Mouse (Mus musculus) liver, embryonic 15.5 days (tissue): ENCODE measurements around the gene Nop9. TPM values are rescaled to one million over a fixed set of nuclear protein-coding genes. Genes with fewer than 3 reads are reported as not detected.

Experiments used
- ATAC-seq: fragments of 200-750 bp; cut with Nextera tagmentation; 2 replicates; pipeline ENCODE4 v1.8.0; 2017; ENCODE audit warnings: moderate number of reproducible peaks, mild to moderate bottlenecking, moderate library complexity; ENCODE audit not compliant: insufficient read depth
- H3K27ac ChIP-seq: fragments of 300-500 bp; sonication (generic); replicated peaks from 2 replicates; pipeline ENCODE4 v1.5.1; 2015; ENCODE audit warnings: mild to moderate bottlenecking, inconsistent platforms
- H3K27me3 ChIP-seq: fragments of 300-500 bp; sonication (generic); 2 replicates; pipeline ENCODE4 v1.6.1; 2015; ENCODE audit warnings: mild to moderate bottlenecking, inconsistent platforms
- H3K36me3 ChIP-seq: fragments of 300-500 bp; sonication (generic); replicated peaks from 2 replicates; pipeline ENCODE4 v1.6.1; 2015; ENCODE audit warnings: moderate library complexity, mild to moderate bottlenecking, inconsistent platforms
- H3K4me1 ChIP-seq: fragments of 300-500 bp; sonication (generic); replicated peaks from 2 replicates; pipeline ENCODE4 v1.6.1; 2015; ENCODE audit warnings: inconsistent platforms
- H3K4me2 ChIP-seq: fragments of 300-500 bp; sonication (generic); 2 replicates; pipeline ENCODE4 v1.6.1; 2015; ENCODE audit warnings: moderate library complexity, mild to moderate bottlenecking, inconsistent platforms
- H3K4me3 ChIP-seq: fragments of 300-500 bp; sonication (generic); replicated peaks from 2 replicates; pipeline ENCODE4 v1.5.1; 2015; ENCODE audit warnings: mild to moderate bottlenecking, inconsistent platforms
- H3K9ac ChIP-seq: fragments of 300-500 bp; sonication (generic); 2 replicates; pipeline ENCODE4 v1.6.1; 2015; ENCODE audit warnings: moderate library complexity, mild to moderate bottlenecking, inconsistent platforms
- H3K9me3 ChIP-seq: fragments of 300-500 bp; sonication (generic); replicated peaks from 2 replicates; pipeline ENCODE4 v1.6.1; 2016; ENCODE audit warnings: inconsistent platforms
- WGBS: fragments of 180-500 bp; shearing (Covaris S2); methylation state at CpG from one replicate; pipeline ENCODE4 v1.1.7; 2015; ENCODE audit warnings: mixed read lengths; ENCODE audit not compliant: insufficient replicate concordance; 5-methylcytosine and 5-hydroxymethylcytosine counted together
- polyA plus RNA-seq: library from polyadenylated mRNA; unstranded; fragments of >200 nt; fragmentation: Nextera tagmentation; extraction: Ambion mirVana; gene quantifications from 2 replicates; pipeline ENCODE4 v1.2.1, GENCODE M21; 2015

Nop9 gene
- polyA plus RNA-seq, result 23.4 and 24.4 TPM in 2 replicates

- H3K9ac ChIP-seq, result peak within 1 kb of the TSS; percentile 78
- peak; percentile 86 for ATAC-seq
- H3K9me3 ChIP-seq, result no peaks in the 10 kb centered on the region
- peak within 1 kb of the TSS; percentile 90 for H3K4me2 ChIP-seq
- peak within 1 kb of the TSS; percentile 85 for H3K4me3 ChIP-seq
- H3K27ac ChIP-seq, result peak within 1 kb of the TSS; percentile 75
- WGBS, result 2% methylated on average over 48 of the region's 48 CpGs
- peaks cover 41% of the 10 kb centered on the region for H3K4me1 ChIP-seq
- H3K27me3 ChIP-seq, result no peaks in the 10 kb centered on the region
- peaks cover 25% of the 10 kb centered on the region for H3K36me3 ChIP-seq
Measured at GRCm38 (mm10) chr14:55745180-55745860, at the start of gene Nop9, which contains the start of gene Dhrs1. Gene Nop9 (plus strand): TSS chr14:55745693. Gene Dhrs1 (minus strand): TSS chr14:55745690.

DNA sequence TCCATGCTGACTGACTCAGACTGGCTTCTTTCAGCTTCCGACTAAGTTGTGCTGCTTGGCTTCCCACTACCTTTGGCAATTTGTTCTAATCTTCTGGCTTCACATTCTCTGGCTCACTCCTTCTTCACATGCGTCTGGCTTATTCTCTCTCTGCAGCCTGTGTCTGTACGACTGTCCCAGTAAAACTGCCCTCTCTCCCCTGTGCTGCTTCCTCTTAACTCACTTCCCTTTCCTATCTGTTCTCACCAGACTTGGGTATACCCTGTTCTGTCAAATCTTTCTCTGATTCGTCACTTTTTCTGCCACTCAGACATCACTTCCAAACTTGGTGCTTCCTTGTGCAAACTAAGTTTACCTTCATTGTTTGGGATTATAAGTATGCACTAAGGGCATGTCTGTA is 48.3 kb upstream of the Nop9 start:
- no peak overlapping the region for H3K4me3 ChIP-seq
- H3K27me3 ChIP-seq, result no peaks in the 10 kb centered on the region
- H3K4me1 ChIP-seq, result no peaks in the 10 kb centered on the region; the same call in 1 of the 2 replicates
- no peak overlapping the region; the same call in 1 of the 2 replicates for H3K4me2 ChIP-seq
- WGBS, result 44% methylated on average over 4 of the region's 4 CpGs
- H3K36me3 ChIP-seq, result no peaks in the 10 kb centered on the region
- peak overlapping the region; percentile 20; the same call in 1 of the 2 replicates for H3K27ac ChIP-seq
- H3K9me3 ChIP-seq, result no peaks in the 10 kb centered on the region
- ATAC-seq, result no peak
- no peak overlapping the region for H3K9ac ChIP-seq

DNA sequence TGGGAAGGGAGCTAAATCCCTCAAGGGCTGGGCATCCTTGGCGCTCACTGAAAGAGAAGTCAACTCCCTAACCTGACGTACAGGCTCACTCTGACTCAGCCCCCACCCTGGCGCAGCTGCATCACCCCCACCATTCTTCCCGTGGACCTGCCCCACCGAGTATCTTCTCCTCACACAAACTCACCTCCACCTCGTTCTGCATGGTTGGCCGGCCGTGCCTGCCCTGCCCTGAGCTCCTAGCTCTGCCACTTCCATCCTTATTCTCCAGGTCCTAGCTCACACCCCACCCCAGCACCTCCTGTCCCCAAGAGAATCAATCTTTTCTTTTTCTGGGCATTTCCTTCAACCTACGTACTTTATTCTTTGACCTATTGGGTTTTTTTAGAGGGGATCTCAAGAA is 44.4 kb upstream of the Nop9 start:
- WGBS, result 63% methylated on average over 9 of the region's 9 CpGs
- no peak overlapping the region for H3K27ac ChIP-seq
- no peak for ATAC-seq
- H3K4me2 ChIP-seq, result no peak overlapping the region
- H3K36me3 ChIP-seq, result no peaks in the 10 kb centered on the region
- peaks cover 6% of the 10 kb centered on the region for H3K4me1 ChIP-seq
- H3K4me3 ChIP-seq, result no peak overlapping the region
- no peaks in the 10 kb centered on the region for H3K9me3 ChIP-seq
- no peaks in the 10 kb centered on the region for H3K27me3 ChIP-seq
- no peak overlapping the region for H3K9ac ChIP-seq

GRCm38 (mm10) chr14:55702761-55703160 is 42.7 kb upstream of the Nop9 start:
- no peak overlapping the region for H3K4me2 ChIP-seq
- H3K27me3 ChIP-seq, result no peaks in the 10 kb centered on the region
- H3K9me3 ChIP-seq, result no peaks in the 10 kb centered on the region
- no peak overlapping the region for H3K9ac ChIP-seq
- no peak for ATAC-seq
- no peak overlapping the region for H3K27ac ChIP-seq
- no peak overlapping the region for H3K4me3 ChIP-seq
- no peaks in the 10 kb centered on the region for H3K36me3 ChIP-seq
- H3K4me1 ChIP-seq, result peaks cover 21% of the 10 kb centered on the region
- 71% methylated on average over 6 of the region's 6 CpGs for WGBS

- 47% methylated on average over 8 of the region's 8 CpGs for WGBS
Measured at GRCm38 (mm10) chr14:55706051-55706600, 39.4 kb upstream of the Nop9 start.

DNA sequence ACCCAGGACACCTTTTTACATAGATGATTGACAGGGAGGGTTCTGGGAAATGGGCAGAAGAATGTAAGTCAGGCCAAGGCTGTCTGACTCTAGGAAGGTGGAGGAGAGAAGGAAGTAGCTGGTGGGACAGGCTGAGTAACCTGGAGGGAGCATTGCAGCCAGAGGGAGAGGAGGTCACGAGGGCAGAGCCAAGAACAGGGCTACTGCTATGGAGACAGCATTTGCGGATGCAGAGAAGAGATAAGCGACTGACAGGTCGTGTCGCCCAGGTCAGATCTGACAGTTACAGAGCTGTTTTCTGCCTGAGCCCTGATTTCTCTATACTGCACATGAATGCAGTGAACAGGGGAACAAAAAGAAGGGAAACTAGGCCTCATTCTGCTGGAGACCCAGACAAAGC is 38.1 kb upstream of the Nop9 start:
- no peak overlapping the region for H3K4me3 ChIP-seq
- H3K9ac ChIP-seq, result no peak overlapping the region
- H3K4me1 ChIP-seq, result peaks cover 30% of the 10 kb centered on the region
- 25% methylated on average over 5 of the region's 5 CpGs for WGBS
- 0 out of 2 replicates have a peak, but pooled peaks cover 4% of the 10 kb centered on the region for H3K27me3 ChIP-seq
- no peaks in the 10 kb centered on the region for H3K36me3 ChIP-seq
- no peaks in the 10 kb centered on the region for H3K9me3 ChIP-seq
- peak; percentile 43; the same call in 1 of the 2 replicates for ATAC-seq
- H3K27ac ChIP-seq, result no peak overlapping the region
- no peak overlapping the region for H3K4me2 ChIP-seq

More at GRCm38 (mm10) chr14:55706051-55706600, 39.4 kb upstream of the Nop9 start:
- no peak for ATAC-seq
- no peaks in the 10 kb centered on the region for H3K36me3 ChIP-seq
- H3K4me3 ChIP-seq, result no peak overlapping the region
- no peak overlapping the region for H3K4me2 ChIP-seq
- H3K9me3 ChIP-seq, result no peaks in the 10 kb centered on the region
- no peaks in the 10 kb centered on the region for H3K27me3 ChIP-seq
- H3K9ac ChIP-seq, result no peak overlapping the region
- H3K27ac ChIP-seq, result no peak overlapping the region
- H3K4me1 ChIP-seq, result peaks cover 27% of the 10 kb centered on the region

GRCm38 (mm10) chr14:55709509-55709908 is 36.0 kb upstream of the Nop9 start:
- H3K4me2 ChIP-seq, result no peak overlapping the region
- ATAC-seq, result no peak
- no peaks in the 10 kb centered on the region for H3K9me3 ChIP-seq
- WGBS, result 82% methylated on average over 4 of the region's 4 CpGs
- peaks cover 45% of the 10 kb centered on the region for H3K4me1 ChIP-seq
- H3K27ac ChIP-seq, result no peak overlapping the region
- peaks cover 12% of the 10 kb centered on the region; the same call in 1 of the 2 replicates for H3K27me3 ChIP-seq
- H3K9ac ChIP-seq, result no peak overlapping the region
- no peaks in the 10 kb centered on the region for H3K36me3 ChIP-seq
- no peak overlapping the region for H3K4me3 ChIP-seq

DNA sequence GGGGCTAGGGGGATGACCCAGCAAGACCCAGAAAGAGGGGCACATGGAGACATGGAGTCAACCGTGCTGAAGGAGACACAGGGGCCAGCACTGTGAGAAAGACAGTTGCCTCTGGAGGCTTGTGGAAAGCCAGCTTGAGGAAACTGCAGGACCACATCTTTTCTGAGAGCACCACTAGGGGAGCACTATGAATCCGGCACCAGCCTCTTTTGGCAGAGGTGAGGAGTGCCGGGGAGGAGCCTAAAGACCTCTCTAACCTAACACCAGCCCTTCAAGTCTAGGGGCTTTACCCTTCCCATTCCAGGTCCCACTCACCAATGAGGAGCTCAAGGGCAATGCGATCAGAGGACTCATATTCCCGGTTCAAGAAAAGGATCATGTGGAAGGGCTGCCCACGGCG is 33.7 kb upstream of the Nop9 start:
- Histone ChIP-seq H3K9ac (no peak overlapping the region), H3K4me2 (no peak overlapping the region), H3K4me1 (peaks cover 44% of the 10 kb centered on the region), H3K4me3 (no peak overlapping the region), H3K36me3 (no peaks in the 10 kb centered on the region), H3K27ac (no peak overlapping the region), H3K9me3 (no peaks in the 10 kb centered on the region), H3K27me3 (peaks cover 12% of the 10 kb centered on the region; the same call in 1 of the 2 replicates)
- WGBS, result 74% methylated on average over 7 of the region's 7 CpGs
- ATAC-seq, result no peak

DNA sequence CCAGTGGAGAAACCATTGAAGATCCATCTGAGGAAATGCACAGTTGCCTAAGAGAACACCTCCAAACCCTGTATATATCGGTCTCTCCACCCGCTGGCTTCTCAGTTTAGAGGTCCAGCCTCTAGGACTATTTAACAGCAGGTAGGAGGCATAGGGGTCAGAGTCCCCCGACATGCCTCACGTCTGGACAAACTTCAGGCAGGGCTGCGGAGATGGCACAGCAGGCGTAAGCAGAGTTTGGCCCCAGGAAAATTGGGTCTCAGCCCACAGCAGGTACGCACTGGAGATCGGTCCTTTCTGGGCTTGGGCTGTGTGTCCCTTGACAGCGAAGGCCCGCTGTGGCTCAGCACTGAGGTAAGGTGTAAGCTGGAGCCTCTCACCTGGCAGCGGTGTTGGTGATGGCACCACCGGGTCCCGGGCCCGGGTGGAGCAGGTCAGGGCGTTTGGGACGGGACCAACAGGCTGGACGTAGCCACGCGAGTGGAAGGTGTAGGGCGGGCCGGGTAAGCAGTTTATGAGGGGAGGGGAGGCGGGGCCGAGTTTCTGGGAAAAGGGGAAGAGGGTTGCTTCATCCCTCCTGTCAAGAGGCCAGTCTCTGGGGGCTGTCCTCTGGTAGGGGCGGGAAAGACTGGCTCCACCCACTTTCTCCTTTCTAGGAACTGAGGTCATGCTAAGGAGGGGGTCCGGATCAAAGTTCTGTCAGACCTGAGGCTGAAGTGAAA is 32.3 kb upstream of the Nop9 start:
- H3K9me3 ChIP-seq, result no peaks in the 10 kb centered on the region
- WGBS, result 12% methylated on average over 25 of the region's 25 CpGs
- H3K4me2 ChIP-seq, result peak overlapping the region; percentile 66
- H3K9ac ChIP-seq, result peak overlapping the region; percentile 21; the same call in 1 of the 2 replicates
- peaks cover 1% of the 10 kb centered on the region; the same call in 1 of the 2 replicates for H3K36me3 ChIP-seq
- H3K27ac ChIP-seq, result no peak overlapping the region
- peak overlapping the region; percentile 43 for H3K4me3 ChIP-seq
- H3K27me3 ChIP-seq, result peaks cover 12% of the 10 kb centered on the region; the same call in 1 of the 2 replicates
- H3K4me1 ChIP-seq, result peaks cover 34% of the 10 kb centered on the region
- peak; percentile 66 for ATAC-seq

- peaks cover 34% of the 10 kb centered on the region for H3K4me1 ChIP-seq
- 13% methylated on average over 4 of the region's 4 CpGs for WGBS
- peak within 1 kb of the TSS; percentile 21; the same call in 1 of the 2 replicates for H3K9ac ChIP-seq
- peak within 1 kb of the TSS; percentile 43 for H3K4me3 ChIP-seq
- no peaks in the 10 kb centered on the region for H3K9me3 ChIP-seq
- H3K4me2 ChIP-seq, result peak within 1 kb of the TSS; percentile 66
- no peak within 1 kb of the TSS for H3K27ac ChIP-seq
- peaks cover 12% of the 10 kb centered on the region; the same call in 1 of the 2 replicates for H3K27me3 ChIP-seq
- H3K36me3 ChIP-seq, result peaks cover 7% of the 10 kb centered on the region; the same call in 1 of the 2 replicates
- peak; percentile 11; the same call in 1 of the 2 replicates for ATAC-seq
Measured at GRCm38 (mm10) chr14:55713729-55714122, 31.8 kb upstream of the Nop9 start, which contains the start of gene Tgm1. Gene Tgm1 (minus strand): TSS chr14:55713926.

GRCm38 (mm10) chr14:55714893-55715292 is 30.6 kb upstream of the Nop9 start:
- Histone ChIP-seq H3K27me3 (peaks cover 12% of the 10 kb centered on the region; the same call in 1 of the 2 replicates), H3K36me3 (peaks cover 14% of the 10 kb centered on the region; the same call in 1 of the 2 replicates), H3K27ac (no peak overlapping the region), H3K9me3 (no peaks in the 10 kb centered on the region), H3K4me1 (peaks cover 34% of the 10 kb centered on the region), H3K9ac (no peak overlapping the region), H3K4me3 (no peak overlapping the region), H3K4me2 (no peak overlapping the region)
- 29% methylated on average over 6 of the region's 6 CpGs for WGBS
- no peak for ATAC-seq
